Comparison of ENCODE assay signal across 23 mouse cellular contexts in the genomic region with DNA sequence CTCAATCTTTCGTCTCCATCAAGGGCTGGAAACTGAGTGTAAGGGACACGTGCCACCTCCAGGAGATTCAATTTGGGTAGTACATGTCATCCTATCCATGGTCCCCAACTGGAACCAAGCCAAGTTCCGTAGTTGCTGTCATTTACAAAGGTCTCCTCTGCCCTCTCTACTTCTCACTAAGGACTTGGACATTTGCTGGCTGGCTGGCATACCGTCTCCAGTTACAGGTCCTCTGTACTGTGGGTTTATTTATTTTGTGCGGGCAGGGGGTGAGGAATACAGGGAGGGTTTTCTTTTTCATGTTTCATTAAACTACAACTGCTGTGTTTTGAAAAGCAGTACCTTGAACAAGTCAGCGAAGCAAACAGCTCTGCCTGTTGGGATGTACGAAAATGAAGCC. TPM values are rescaled to one million over a fixed set of nuclear protein-coding genes. Genes with fewer than 3 reads are reported as not detected.
DNase-seq lines count a peak whose midpoint lies in the region; ATAC-seq and TF ChIP-seq lines count a peak whose summit lies in the region.
"Had no signal": no experiment of that assay in that cellular context is flagged by ENCODE, and none has a peak within 500 bp of the region (broad histone marks: within the 10 kb centered on the region; RNA-seq: fewer than 3 reads in every experiment).

No protein-coding gene starts in this region.

- peak; percentile 7 for DNase-seq in hindbrain, embryonic 10.5 days (ENCODE audit: low spot score)
- no peak for DNase-seq in hindbrain, embryonic 11.5 days (ENCODE audit: low spot score)
- DNase-seq in liver, embryonic 11.5 days (ENCODE audit: low spot score): peak; percentile 23
- no peak for DNase-seq in liver, postnatal 0 days
- DNase-seq in urinary bladder, postnatal 25 days (ENCODE audit: low spot score): no peak
- DNase-seq: cerebellum, adult 11 months; cerebellum, postnatal 14 days; gastrocnemius, adult 2 months; kidney, postnatal 14 days; layer of hippocampus, postnatal 36 days; lung, postnatal 4 days; right cerebral cortex, adult 18-20 months; right cerebral cortex, postnatal 4 days; thymus, postnatal 14 days had no signal

- H3K4me3 ChIP-seq in hindbrain, embryonic 10.5 days: no peak overlapping the region
- H3K4me3 ChIP-seq in hindbrain, embryonic 11.5 days (ENCODE audit: low read depth, low read length): no peak overlapping the region
- no peak overlapping the region for H3K4me3 ChIP-seq in liver, embryonic 11.5 days (ENCODE audit: low read depth, low read length)
- H3K4me3 ChIP-seq in liver, postnatal 0 days (ENCODE audit: low read depth, low read length): no peak overlapping the region
- H3K4me3 ChIP-seq in limb, embryonic 12.5 days (replicated peaks): no peak overlapping the region
- no peak overlapping the region for H3K4me3 ChIP-seq in limb, embryonic 15.5 days
- H3K4me3 ChIP-seq: embryonic facial prominence, embryonic 15.5 days; gastrocnemius, adult 2 months; hindbrain, embryonic 12.5 days; layer of hippocampus, adult 2 months; liver, embryonic 15.5 days; neural tube, embryonic 15.5 days had no signal

- 68% methylated on average over 7 of the region's 7 CpGs for WGBS in hindbrain, embryonic 10.5 days
- 70% methylated on average over 7 of the region's 7 CpGs for WGBS in hindbrain, embryonic 11.5 days
- 81% methylated on average over 7 of the region's 7 CpGs for WGBS in liver, embryonic 11.5 days
- WGBS in liver, postnatal 0 days (ENCODE audit: insufficient replicate concordance): 74% methylated on average over 7 of the region's 7 CpGs
- WGBS in limb, embryonic 12.5 days: 79% methylated on average over 7 of the region's 7 CpGs
- whole genome bisulfite sequencing in limb, embryonic 15.5 days: 62% methylated on average over 7 of the region's 7 CpGs

- no peak for TF ChIP-seq EP300 in liver, postnatal 0 days (IDR thresholded peaks at IDR 0.05; ENCODE audit: low read depth)

- no peak overlapping the region for H3K4me2 ChIP-seq in hindbrain, embryonic 11.5 days (replicated peaks; ENCODE audit: low read depth, low read length)
- H3K4me2 ChIP-seq in liver, embryonic 11.5 days: no peak overlapping the region
- no peak overlapping the region for H3K4me2 ChIP-seq in liver, postnatal 0 days (ENCODE audit: low read depth, low read length)
- H3K4me2 ChIP-seq in limb, embryonic 12.5 days: no peak overlapping the region
- H3K4me2 ChIP-seq in limb, embryonic 15.5 days: no peak overlapping the region
- H3K4me2 ChIP-seq: embryonic facial prominence, embryonic 15.5 days; hindbrain, embryonic 12.5 days; liver, embryonic 15.5 days; neural tube, embryonic 15.5 days had no signal

- no peaks in the 10 kb centered on the region for H3K36me3 ChIP-seq in hindbrain, embryonic 10.5 days
- H3K36me3 ChIP-seq in hindbrain, embryonic 11.5 days (ENCODE audit: control insufficient read depth, insufficient read depth, low read length): no peaks in the 10 kb centered on the region
- no peaks in the 10 kb centered on the region for H3K36me3 ChIP-seq in liver, embryonic 11.5 days (ENCODE audit: control insufficient read depth, insufficient read depth, low read length)
- no peaks in the 10 kb centered on the region for H3K36me3 ChIP-seq in liver, postnatal 0 days (replicated peaks; ENCODE audit: insufficient read depth, low read length)
- H3K36me3 ChIP-seq in limb, embryonic 12.5 days: no peaks in the 10 kb centered on the region
- no peaks in the 10 kb centered on the region for H3K36me3 ChIP-seq in limb, embryonic 15.5 days
- H3K36me3 ChIP-seq: embryonic facial prominence, embryonic 15.5 days; hindbrain, embryonic 12.5 days; liver, embryonic 15.5 days; neural tube, embryonic 15.5 days had no signal

- no peaks in the 10 kb centered on the region for H3K9me3 ChIP-seq in hindbrain, embryonic 10.5 days
- H3K9me3 ChIP-seq in hindbrain, embryonic 11.5 days (ENCODE audit: control insufficient read depth, low read length): no peaks in the 10 kb centered on the region
- no peaks in the 10 kb centered on the region for H3K9me3 ChIP-seq in liver, embryonic 11.5 days (ENCODE audit: control insufficient read depth, low read length)
- no peaks in the 10 kb centered on the region for H3K9me3 ChIP-seq in liver, postnatal 0 days (ENCODE audit: low read length)
- no peaks in the 10 kb centered on the region for H3K9me3 ChIP-seq in limb, embryonic 12.5 days
- no peaks in the 10 kb centered on the region for H3K9me3 ChIP-seq in limb, embryonic 15.5 days
- H3K9me3 ChIP-seq: embryonic facial prominence, embryonic 15.5 days; hindbrain, embryonic 12.5 days; liver, embryonic 15.5 days; neural tube, embryonic 15.5 days had no signal

- no peak overlapping the region for H3K27ac ChIP-seq in hindbrain, embryonic 10.5 days
- H3K27ac ChIP-seq in hindbrain, embryonic 11.5 days (ENCODE audit: low read depth, low read length): no peak overlapping the region
- no peak overlapping the region for H3K27ac ChIP-seq in liver, embryonic 11.5 days (ENCODE audit: low read depth, low read length)
- H3K27ac ChIP-seq in liver, postnatal 0 days (ENCODE audit: low read depth): no peak overlapping the region
- 0 out of 2 replicates have a peak overlapping the region, but pooled peaks have one; percentile 23 for H3K27ac ChIP-seq in limb, embryonic 12.5 days
- peak overlapping the region; percentile 33; the same call in 1 of the 2 replicates for H3K27ac ChIP-seq in limb, embryonic 15.5 days
- H3K27ac ChIP-seq: embryonic facial prominence, embryonic 15.5 days; gastrocnemius, adult 2 months; hindbrain, embryonic 12.5 days; layer of hippocampus, adult 2 months; liver, embryonic 15.5 days; neural tube, embryonic 15.5 days had no signal

- H3K4me1 ChIP-seq in hindbrain, embryonic 10.5 days (replicated peaks): peaks cover 30% of the 10 kb centered on the region
- no peaks in the 10 kb centered on the region for H3K4me1 ChIP-seq in hindbrain, embryonic 11.5 days (replicated peaks; ENCODE audit: control insufficient read depth, insufficient read depth, low read length)
- H3K4me1 ChIP-seq in liver, embryonic 11.5 days (replicated peaks; ENCODE audit: control insufficient read depth, insufficient read depth, low read length): no peaks in the 10 kb centered on the region
- H3K4me1 ChIP-seq in liver, postnatal 0 days (ENCODE audit: insufficient read depth): peaks cover 11% of the 10 kb centered on the region
- peaks cover 26% of the 10 kb centered on the region for H3K4me1 ChIP-seq in limb, embryonic 12.5 days (replicated peaks)
- H3K4me1 ChIP-seq in limb, embryonic 15.5 days: peaks cover 20% of the 10 kb centered on the region
- H3K4me1 ChIP-seq: neural tube, embryonic 15.5 days had no signal

- TF ChIP-seq CTCF in liver, postnatal 0 days (IDR thresholded peaks at IDR 0.05; ENCODE audit: low read depth): no peak

- ATAC-seq in hindbrain, embryonic 11.5 days (ENCODE audit: low FRiP score): no peak
- no peak for ATAC-seq in liver, embryonic 11.5 days (replicated peaks; ENCODE audit: low FRiP score)
- no peak for ATAC-seq in liver, postnatal 0 days
- ATAC-seq in limb, embryonic 12.5 days (ENCODE audit: insufficient number of reproducible peaks, insufficient read depth, low FRiP score, low TSS enrichment, low read depth): no peak
- no peak for ATAC-seq in limb, embryonic 15.5 days (ENCODE audit: insufficient number of reproducible peaks, low FRiP score, low TSS enrichment, low read depth)
- ATAC-seq: forebrain, embryonic 14.5 days; inflammation-experienced regulatory T-cells, adult 6 months had no signal

- H3K9ac ChIP-seq in hindbrain, embryonic 11.5 days (ENCODE audit: low read depth, low read length): no peak overlapping the region
- H3K9ac ChIP-seq in liver, embryonic 11.5 days (ENCODE audit: low read depth, low read length): no peak overlapping the region
- no peak overlapping the region for H3K9ac ChIP-seq in liver, postnatal 0 days (replicated peaks)
- H3K9ac ChIP-seq in limb, embryonic 12.5 days (replicated peaks): no peak overlapping the region
- H3K9ac ChIP-seq in limb, embryonic 15.5 days: no peak overlapping the region
- H3K9ac ChIP-seq: embryonic facial prominence, embryonic 15.5 days; hindbrain, embryonic 12.5 days; liver, embryonic 15.5 days; neural tube, embryonic 15.5 days had no signal

- no peaks in the 10 kb centered on the region for H3K27me3 ChIP-seq in hindbrain, embryonic 10.5 days (ENCODE audit: insufficient read depth, poor library complexity, severe bottlenecking)
- H3K27me3 ChIP-seq in hindbrain, embryonic 11.5 days (ENCODE audit: control insufficient read depth, insufficient read depth, low read length): no peaks in the 10 kb centered on the region
- no peaks in the 10 kb centered on the region for H3K27me3 ChIP-seq in liver, embryonic 11.5 days (replicated peaks; ENCODE audit: control insufficient read depth, insufficient read depth, low read length)
- H3K27me3 ChIP-seq in liver, postnatal 0 days (ENCODE audit: insufficient read depth, low read length): no peaks in the 10 kb centered on the region
- H3K27me3 ChIP-seq in limb, embryonic 12.5 days: no peaks in the 10 kb centered on the region
- no peaks in the 10 kb centered on the region for H3K27me3 ChIP-seq in limb, embryonic 15.5 days
- H3K27me3 ChIP-seq: embryonic facial prominence, embryonic 15.5 days; hindbrain, embryonic 12.5 days; liver, embryonic 15.5 days; neural tube, embryonic 15.5 days had no signal

RNA-seq across cellular contexts. Expression of a gene that starts 55.7 kb away (rescaled TPM):
- polyA plus RNA-seq in hindbrain, embryonic 10.5 days (2016; fragmentation: Nextera tagmentation; extraction: Ambion mirVana): 8.3 and 9.1 TPM in 2 replicates
- polyA plus RNA-seq in hindbrain, embryonic 11.5 days (2014; fragmentation: Nextera tagmentation; extraction: Ambion mirVana): 8.5 and 9.8 TPM in 2 replicates
- polyA plus RNA-seq in liver, embryonic 11.5 days (2014; fragmentation: Nextera tagmentation; extraction: Ambion mirVana): 7.2 and 9.6 TPM in 2 replicates
- 2.4 and 2.9 TPM in 2 replicates for polyA plus RNA-seq in liver, postnatal 0 days (2015; fragmentation: Nextera tagmentation; extraction: Ambion mirVana)
- polyA plus RNA-seq in limb, embryonic 12.5 days (2016; fragmentation: Nextera tagmentation; extraction: Ambion mirVana): 12.7 and 13.6 TPM in 2 replicates
- 12.5 and 12.6 TPM in 2 replicates for polyA plus RNA-seq in limb, embryonic 15.5 days (2015; fragmentation: Nextera tagmentation; extraction: Ambion mirVana)

Comparison
In these comparisons a context has a peak if more than half of its experiments do, and no peak if none do; other contexts are left out.
1. DNase-seq: peak in hindbrain, embryonic 10.5 days (single experiment) and liver, embryonic 11.5 days (single experiment); none in hindbrain, embryonic 11.5 days (single experiment), liver, postnatal 0 days (single experiment) and urinary bladder, postnatal 25 days (single experiment).
2. H3K27ac ChIP-seq: peak in limb, embryonic 12.5 days (single experiment) and limb, embryonic 15.5 days (single experiment); none in hindbrain, embryonic 10.5 days (single experiment), hindbrain, embryonic 11.5 days (single experiment), liver, embryonic 11.5 days (single experiment) and liver, postnatal 0 days (single experiment).